Mouse (Mus musculus) testis, adult 2 months (tissue): ENCODE results near the gene Fgf23.

Experiments used
- CTCF ChIP-seq: fragments of 200-500 bp; IDR thresholded peaks from 2 replicates; pipeline ENCODE4 v1.5.1; 2012; ENCODE audit warnings: low read depth, mild to moderate bottlenecking, inconsistent platforms, low read length, moderate library complexity; ENCODE audit not compliant: control insufficient read depth, insufficient read depth, insufficient replicate concordance
- POLR2A ChIP-seq: fragments of 200-500 bp; IDR thresholded peaks from 2 replicates; pipeline ENCODE4 v1.6.1; 2012; ENCODE audit warnings: low read depth, mild to moderate bottlenecking, inconsistent platforms, low read length, moderate library complexity; ENCODE audit not compliant: control insufficient read depth

DNA sequence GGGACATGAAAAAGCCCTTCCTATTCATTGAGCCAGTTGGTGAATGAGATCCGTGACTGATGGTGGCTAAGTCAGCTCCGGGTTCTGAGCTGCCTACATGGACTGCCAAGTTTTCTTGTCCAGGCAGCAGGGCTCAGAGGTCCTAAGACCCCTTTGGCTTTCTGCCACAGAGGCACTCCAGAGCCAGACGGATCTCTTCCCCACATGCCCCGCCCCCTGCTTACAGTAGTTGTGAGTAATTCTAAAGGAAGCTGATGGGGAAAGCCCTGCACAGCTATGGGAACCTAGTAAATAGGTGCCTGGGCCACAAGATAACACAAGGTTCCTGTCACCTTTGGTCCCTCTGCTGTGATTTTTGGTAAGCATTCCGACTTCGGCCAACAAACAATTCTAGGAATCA is 27.8 kb upstream of the Fgf23 start:
- TF ChIP-seq POLR2A (no peak), CTCF (no peak)
